Mouse (Mus musculus) kidney, postnatal 4 days (tissue): ENCODE measurements at regions not wholly inside any gene's neighbourhood (a gene's known extent, or its start where the extent isn't known, plus 50 kb on each side); places are given as distances from the start of the nearest gene placed in this dataset.

Source experiments
- DNase-seq, 2 experiments: peaks; one replicate each; pipeline ENCODE4 v3.0.0; 2021; ENCODE audit warnings: mixed read lengths in 2 of 2

- no peak for DNase-seq
Measured at GRCm38 (mm10) chr14:76245063-76245396, 134.3 kb downstream of the Nufip1 start.

DNA sequence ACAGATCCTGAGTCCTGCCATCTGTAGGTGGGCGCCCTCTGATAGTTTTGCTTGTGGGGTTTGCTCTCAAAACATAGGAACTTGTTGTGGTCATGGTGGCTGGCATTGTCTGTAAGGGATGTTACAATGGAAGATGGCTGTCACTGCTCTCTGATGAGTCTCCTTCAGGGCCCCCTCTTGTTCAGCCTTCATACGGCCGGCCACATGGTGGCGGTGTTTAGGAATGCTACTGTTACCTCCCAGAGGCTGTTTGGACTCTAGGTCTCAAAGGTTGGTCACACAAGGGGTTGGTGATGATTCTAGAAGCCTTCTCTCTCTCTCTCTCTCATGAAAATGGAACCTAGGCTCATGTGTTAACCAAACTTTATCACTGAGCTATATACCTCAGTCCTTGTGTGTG, 137.0 kb downstream of the Nufip1 start:
- DNase-seq, result peak; percentile 37 to 51

DNA sequence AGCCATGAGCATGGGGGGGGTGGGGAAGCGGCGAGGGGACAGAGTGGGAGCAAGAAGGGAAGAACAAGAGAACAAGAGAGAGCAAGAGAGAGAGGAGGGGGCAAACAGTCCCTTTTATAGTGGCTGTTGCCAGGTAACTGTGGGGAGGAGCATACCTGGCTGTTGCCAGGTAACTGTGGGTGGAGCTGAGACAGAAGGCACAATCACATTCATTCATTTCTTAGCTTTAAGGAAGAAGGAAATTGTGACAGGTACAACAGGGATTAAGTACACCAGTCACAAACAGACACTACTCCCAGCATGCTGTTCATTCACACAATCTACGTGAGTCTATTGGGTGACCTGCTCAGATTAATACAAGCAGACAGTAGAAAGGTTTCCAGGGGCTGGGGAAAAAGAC, 143.2 kb downstream of the Nufip1 start:
- DNase-seq, result no peak

DNA sequence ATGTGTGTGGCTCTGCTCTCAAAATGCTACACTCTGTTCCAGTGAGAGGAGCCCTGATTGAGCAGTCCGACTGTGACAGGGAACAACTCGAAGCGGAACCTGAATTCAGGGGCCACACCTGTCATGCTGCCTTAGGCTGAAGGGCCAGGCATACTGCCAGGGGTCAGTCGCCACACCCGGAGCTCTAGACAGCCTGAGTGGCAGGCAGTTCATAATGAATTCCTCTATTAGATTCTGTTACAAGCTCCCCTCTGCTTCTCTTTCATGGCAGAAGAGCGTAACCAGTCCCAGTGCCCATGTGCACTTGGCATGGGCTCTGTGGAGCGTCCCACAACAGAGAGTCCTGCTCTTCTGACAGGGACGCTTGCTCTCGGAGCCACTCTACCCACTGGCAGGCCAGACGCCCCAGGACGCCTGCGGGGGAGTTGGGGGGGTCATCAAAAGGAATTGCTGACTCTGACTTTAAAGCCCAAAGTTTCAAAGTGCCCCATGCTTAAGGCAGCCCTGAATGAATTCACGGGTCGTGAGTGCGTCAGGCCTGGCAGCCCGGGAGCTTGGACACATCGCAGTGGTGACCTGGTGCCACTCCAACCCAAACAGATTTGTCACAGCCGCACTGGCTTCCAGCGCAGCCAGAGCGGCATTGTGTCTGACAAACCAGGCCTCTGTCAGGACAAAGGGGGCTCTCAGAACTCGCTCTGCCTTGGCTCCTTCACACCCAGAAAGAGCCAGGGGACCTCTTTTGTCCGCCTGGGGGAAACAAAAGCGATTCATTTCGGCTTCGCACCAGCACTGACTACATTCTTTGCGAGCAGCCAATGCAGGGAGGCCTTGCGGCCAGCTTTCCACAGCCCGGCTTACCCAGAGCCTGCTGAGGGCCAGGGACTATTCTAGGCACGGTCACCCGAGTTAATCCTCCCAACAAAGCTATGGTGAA, 144.1 kb downstream of the Nufip1 start:
- peak; percentile 31 to 52 for DNase-seq

- DNase-seq, result no peak
Measured at GRCm38 (mm10) chr14:76255971-76256370, 145.3 kb downstream of the Nufip1 start.

DNA sequence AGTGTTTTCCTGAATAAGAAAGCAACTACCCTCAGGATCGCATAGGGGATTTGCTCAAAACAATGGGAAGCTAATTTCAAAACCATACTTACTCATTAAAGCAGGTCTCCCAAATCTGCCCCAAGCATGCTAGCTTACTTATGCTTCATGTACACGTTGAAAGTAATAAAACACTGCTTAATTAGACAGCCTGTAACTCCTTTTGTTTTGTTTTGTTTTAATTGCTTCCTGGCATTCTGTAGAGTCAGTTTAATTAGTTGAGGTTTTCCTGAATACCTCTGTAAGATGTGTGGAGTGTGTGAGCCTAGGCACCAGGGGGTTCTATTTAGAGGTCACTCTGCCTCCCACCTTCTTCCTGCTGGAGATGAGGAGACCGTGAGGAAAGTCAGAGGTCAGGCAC, 147.9 kb downstream of the Nufip1 start:
- no peak for DNase-seq

GRCm38 (mm10) chr14:76260628-76261293, 150.1 kb downstream of the Nufip1 start:
- DNase-seq, result no peak

DNA sequence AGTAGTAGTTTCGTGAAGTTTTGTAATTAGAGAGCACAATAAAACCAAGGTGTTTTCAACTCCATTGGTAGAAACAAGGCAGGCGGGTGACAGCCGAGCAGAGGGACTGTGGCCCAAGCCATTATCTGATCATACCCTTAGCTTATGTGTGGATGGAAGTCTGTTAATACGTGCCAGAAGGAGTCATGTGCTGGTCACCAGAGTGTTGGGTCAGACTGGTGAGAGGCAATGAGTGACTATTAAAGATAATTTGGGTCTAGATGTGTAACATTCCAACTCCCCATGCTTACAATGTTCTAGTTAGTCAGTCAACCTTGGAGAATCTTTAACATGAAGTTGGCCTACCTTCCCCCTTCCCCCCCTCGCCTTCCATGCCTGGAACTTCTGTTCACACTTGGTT, 151.1 kb upstream of the Tsc22d1 start:
- no peak for DNase-seq

DNA sequence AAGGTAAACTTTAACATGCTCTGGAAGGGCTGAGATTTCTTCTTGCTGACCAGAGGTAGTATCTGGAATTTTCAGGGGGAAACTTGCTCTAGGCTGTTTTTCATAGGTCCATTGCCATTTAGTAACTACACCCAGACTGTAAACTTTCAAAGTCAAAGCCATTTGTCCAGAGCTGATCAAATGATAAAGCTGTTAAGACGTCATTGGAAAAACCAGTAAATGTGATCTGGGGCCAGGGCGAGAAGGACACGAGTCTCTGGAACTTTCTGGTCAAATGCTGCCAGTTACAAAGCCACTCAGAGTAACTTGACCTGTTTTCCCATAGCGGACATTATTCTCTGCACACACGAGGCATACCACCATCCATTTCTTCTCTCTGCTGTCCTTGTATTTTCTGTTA, 148.9 kb upstream of the Tsc22d1 start:
- no peak for DNase-seq

DNA sequence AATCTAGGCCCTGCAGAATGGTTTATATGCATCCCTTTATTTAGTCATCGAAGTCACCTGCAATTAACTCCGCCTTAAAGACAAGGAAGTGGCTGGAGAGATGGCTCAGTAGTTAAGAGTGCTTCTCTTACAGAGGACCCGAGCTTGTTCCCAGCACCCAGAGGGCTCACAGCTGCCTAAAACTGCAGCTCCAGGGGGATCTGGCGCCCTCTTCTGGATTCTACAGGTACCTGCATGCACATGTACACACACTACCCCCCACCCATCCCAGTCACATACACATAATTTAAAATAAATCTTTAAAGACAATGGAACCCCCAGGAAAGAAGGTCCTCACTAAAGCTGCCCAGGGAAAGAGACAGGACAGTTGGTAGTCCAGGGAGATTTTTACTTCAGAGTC, 148.5 kb upstream of the Tsc22d1 start:
- no peak for DNase-seq

- DNase-seq, result no peak
Measured at GRCm38 (mm10) chr14:76267091-76267490, 147.7 kb upstream of the Tsc22d1 start.

DNA sequence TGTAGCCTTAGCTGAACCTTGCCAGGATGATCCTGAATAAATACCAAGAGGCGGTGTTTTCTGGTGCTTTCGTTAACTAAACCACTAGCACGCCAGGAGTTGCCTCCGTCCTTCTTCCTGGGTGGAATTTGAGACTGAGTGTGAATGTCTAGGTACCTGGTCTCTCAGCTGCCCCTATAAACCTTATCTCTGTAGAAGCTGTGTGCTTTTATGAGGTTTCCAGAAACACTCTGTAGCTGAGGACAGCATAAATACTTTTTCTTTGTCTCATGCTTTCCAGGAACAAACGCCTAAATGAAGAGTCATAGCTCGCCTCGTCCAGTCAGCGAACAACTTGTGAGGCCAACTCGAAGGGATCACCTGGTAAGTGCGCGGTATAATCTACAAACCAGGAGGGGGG, 143.6 kb upstream of the Tsc22d1 start:
- DNase-seq, result no peak

DNA sequence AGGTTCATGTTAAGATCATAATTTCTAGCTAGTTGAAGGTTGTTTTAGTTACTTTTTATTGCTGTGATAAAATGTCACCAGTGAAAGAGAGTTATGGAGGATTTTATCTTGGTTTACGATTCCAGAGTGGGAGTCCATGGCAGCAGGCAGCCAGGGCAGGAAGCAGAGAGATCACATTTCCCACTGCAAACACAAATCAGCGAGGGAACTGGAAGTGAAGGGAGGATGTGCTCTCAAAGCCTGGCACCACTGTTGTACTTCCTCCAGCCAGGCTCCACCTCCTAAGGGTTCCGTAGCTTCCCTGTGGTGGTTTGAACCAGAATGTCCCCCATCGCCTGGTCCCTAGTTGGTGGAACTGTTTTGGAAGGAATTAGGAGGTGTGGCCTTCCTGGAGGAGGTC, 141.9 kb upstream of the Tsc22d1 start:
- no peak for DNase-seq

DNA sequence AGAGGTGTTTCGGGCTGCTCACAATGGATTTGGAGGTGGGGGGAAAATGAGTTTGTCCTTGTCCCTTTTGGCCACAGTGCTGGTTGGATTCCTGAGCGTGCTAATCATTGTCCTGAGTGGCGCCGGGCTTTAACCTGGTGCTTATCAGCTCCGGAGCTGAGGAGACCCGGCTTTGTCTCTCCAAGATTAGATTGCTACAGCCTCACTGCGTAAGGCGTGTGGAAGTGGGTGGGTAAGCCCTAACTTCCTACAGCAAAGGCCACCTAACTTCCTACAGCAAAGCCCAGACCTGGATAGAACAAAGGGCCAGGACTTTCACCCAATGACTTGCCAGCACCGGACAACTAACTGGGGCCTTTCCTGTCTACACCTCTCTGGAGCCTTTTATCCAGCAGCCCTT, 138.1 kb upstream of the Tsc22d1 start:
- DNase-seq, result no peak

- no peak for DNase-seq
Measured at GRCm38 (mm10) chr14:76278751-76279450, 135.9 kb upstream of the Tsc22d1 start.

DNA sequence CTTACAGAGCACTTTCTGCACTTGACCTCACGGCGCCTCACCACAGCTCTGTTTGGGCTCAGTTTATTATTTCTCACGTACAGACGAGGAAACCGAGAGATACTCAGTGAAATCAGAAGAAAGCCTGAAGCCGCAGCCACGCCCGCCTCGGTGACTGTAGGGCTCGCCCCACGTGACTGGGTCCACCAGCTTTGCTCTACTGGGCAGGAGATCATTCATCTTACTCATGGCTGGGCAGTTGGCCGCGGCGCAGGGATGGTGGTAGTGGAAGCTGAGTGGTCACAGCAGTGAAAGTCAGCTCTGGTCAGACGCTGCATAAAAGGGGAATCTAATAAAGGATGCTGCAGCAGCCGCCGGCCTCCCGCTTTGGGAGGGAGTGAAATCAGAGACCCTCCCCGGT, 135.2 kb upstream of the Tsc22d1 start:
- DNase-seq, result peak; percentile 17 to 37

- no peak for DNase-seq
Measured at GRCm38 (mm10) chr14:76281867-76282266, 132.9 kb upstream of the Tsc22d1 start.

DNA sequence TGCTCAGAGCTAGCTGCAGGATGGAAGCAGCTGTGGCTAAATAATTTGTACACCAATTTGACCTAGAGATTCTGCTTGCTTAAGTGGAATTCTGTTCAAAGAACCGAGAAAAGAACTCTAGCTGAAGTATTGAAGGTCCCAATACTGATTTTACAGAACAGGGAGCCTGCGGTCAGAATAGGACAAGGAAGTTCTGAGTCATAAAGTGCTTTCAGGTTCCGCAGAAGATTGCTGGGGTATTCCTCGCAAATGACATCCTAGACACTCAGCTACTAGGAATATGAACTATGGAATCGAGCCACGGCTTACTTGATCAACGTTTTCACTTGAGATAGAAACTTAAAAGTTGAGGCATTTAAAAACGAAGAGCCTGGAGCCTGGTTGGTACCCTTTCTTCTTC, 127.0 kb upstream of the Tsc22d1 start:
- no peak for DNase-seq

DNA sequence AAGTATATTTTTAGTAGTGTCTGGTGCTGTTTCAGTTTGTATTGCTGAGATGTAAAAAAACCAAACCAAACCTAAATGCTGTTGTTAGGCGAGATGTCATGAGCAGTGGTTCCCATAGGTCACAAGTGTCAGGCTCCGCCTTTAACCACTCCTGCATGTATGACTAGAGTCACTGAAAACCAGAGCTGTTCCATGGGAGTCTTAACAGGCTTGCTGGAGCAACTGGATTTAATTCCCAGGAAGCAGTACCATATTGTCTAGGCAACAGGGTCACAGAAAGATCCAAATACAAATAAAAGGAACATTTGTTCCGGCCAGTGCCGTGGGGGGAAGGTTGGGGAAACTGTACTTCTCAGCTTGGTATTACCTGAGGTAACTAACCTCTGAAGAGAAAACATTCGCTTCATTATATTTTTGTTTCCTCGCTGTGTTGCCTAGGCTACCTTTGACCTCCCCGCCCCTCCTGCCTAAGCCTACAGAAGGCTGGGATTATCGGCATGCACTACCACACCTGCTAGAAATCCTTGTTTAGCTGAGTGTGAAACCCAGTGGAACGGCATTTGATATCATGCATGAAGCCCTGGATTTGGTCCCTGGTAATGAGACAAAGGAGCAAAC, 124.3 kb upstream of the Tsc22d1 start:
- no peak for DNase-seq

DNA sequence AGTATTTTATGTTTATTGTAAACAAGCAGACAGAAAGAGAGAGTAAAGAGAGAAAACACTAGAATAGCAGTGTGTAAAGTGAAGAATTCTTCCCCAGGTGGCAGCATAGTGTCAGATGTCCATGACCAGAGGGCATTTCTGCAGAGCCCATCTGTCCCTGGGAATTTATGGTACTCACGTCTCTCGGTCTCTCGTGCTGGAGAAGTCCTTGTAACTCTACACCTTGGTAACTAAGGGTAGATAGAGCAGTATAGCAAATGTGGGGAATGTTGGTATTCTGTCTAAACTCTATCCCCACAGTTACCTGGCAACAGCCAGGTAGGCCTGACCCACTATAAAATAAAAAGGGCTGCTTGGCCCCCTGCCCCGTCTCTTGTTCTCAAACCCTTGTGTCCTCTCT, 122.5 kb upstream of the Tsc22d1 start:
- no peak for DNase-seq

DNA sequence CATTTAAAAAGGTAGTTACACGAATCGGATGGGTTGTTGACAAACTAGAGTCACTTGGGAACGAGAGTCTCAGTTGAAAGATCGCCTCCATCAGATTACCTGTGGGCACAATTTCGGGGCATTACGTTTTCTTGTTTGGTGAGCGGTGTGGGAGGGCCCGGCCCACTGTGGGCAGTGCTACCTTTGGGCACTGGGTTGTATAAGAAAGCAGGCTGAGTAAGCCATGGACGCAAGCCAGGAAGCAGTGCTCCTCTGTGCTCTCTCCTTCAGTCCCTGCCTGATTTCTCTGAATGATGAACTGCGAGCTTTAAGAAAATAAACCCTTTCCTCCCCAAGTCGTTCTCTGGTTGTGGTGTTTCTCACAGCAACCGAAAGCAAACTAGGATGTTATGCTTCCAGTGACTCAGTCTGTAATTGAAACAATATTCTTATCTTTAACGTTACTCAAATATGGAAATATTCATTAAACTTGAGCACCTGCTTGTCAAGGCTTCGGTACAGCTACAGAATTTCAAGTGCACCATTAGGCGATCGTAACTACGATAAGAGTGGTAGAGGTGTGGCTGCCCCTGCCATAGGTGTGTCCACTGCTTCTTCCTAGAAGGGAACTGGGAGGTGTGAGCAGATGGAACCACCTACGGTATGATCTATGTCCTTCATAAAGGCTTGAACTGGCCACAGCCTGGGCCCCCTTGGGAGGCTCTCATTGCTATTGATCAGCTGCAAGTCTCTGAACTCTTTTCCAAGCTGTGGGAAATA, 119.2 kb upstream of the Tsc22d1 start:
- DNase-seq, result peak in 1 of 2 experiments; percentile 14

- DNase-seq, result no peak
Measured at GRCm38 (mm10) chr14:76297864-76298263, 116.9 kb upstream of the Tsc22d1 start.
